Mouse (Mus musculus) liver, postnatal 0 days (tissue): ENCODE measurements around the gene Cacna1a.

ENCODE experiments used
- CTCF ChIP-seq: sonication (generic); IDR thresholded peaks from 2 replicates; pipeline ENCODE4 v1.5.1; 2016; ENCODE audit warnings: antibody characterized with exemption, low read depth
- EP300 ChIP-seq: IDR thresholded peaks from 2 replicates; pipeline ENCODE4 v1.6.1; 2016; ENCODE audit warnings: antibody characterized with exemption, low read depth, mild to moderate bottlenecking

DNA sequence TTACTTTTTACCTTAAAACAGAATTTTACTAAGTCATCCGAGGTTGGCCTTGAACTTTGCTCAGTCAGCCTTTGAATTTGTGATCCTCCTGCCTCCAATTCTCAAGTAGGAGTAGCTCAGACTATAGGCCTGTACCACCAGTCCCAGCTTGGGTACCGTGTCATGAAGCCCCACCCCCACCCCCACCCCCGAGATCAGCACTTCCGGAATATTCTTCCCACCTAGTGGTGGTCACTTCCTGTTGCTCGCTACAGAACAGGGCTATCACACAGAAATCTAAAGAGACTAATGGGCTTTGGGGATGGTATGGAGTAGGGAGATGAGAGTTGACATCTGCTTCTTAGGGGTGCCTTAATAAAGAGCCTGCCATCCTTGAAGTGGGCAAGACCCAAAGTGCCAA is 112.9 kb downstream of the Cacna1a start:
- no peak for TF ChIP-seq CTCF
- no peak for TF ChIP-seq EP300
